Mouse (Mus musculus) myocyte (in vitro differentiated cells): ENCODE measurements around the gene Lypd1. TPM values are rescaled to one million over a fixed set of nuclear protein-coding genes. Genes with fewer than 3 reads are reported as not detected.

ENCODE experiments used
- polyA plus RNA-seq: library from polyadenylated mRNA; unstranded; fragments of >200 nt; fragmentation: generic; extraction: Trizol; gene quantifications from one replicate; pipeline ENCODE4 v1.2.1, GENCODE M21; 2012; ENCODE audit warnings: missing spikeins

Lypd1 gene
- polyA plus RNA-seq, 1 experiment: 0.11 TPM

Other genes starting within 250 kb of the Lypd1 start
- 7.6 TPM for gene Gpr39, start 236.1 kb downstream of the Lypd1 start, polyA plus RNA-seq